Comparison of ENCODE assay signal across 14 mouse cellular contexts in genomic region chr15:63410994-63411770, GRCm38 (mm10).
"Had no signal": no experiment of that assay in that cellular context is flagged by ENCODE, and none has a peak within 500 bp of the region (broad histone marks: within the 10 kb centered on the region; RNA-seq: fewer than 3 reads in every experiment).

No protein-coding gene starts in this region.

- H3K27ac ChIP-seq: left cerebral cortex, adult 2 months; limb, embryonic 12.5 days; liver, embryonic 13.5 days; macrophage; midbrain, embryonic 15.5 days; neural tube, embryonic 13.5 days had no signal

- DNase-seq: kidney, postnatal 10 days; liver; liver, embryonic 13.5 days; liver, postnatal 0 days; right cerebral cortex, postnatal 25 days; thymus, postnatal 36 days had no signal

- H3K9me3 ChIP-seq: limb, embryonic 12.5 days; liver, embryonic 13.5 days; megakaryocyte, embryonic 14.5 days; midbrain, embryonic 15.5 days; neural tube, embryonic 13.5 days had no signal

- H3K9ac ChIP-seq: limb, embryonic 12.5 days; liver, embryonic 13.5 days; liver, postnatal 0 days; midbrain, embryonic 15.5 days; neural tube, embryonic 13.5 days had no signal

- H3K4me2 ChIP-seq: limb, embryonic 12.5 days; liver, embryonic 13.5 days; midbrain, embryonic 11.5 days; midbrain, embryonic 15.5 days; neural tube, embryonic 13.5 days had no signal

- H3K27me3 ChIP-seq: limb, embryonic 12.5 days; liver, embryonic 13.5 days; megakaryocyte, embryonic 14.5 days; midbrain, embryonic 15.5 days; neural tube, embryonic 13.5 days had no signal

- H3K4me3 ChIP-seq: left cerebral cortex, adult 2 months; limb, embryonic 12.5 days; liver, embryonic 13.5 days; megakaryocyte, embryonic 14.5 days; midbrain, embryonic 15.5 days; neural tube, embryonic 13.5 days had no signal

- ATAC-seq: intestine, postnatal 0 days; liver, postnatal 0 days; midbrain, embryonic 15.5 days had no signal

- H3K36me3 ChIP-seq: limb, embryonic 12.5 days; liver, embryonic 13.5 days; midbrain, embryonic 15.5 days; neural tube, embryonic 13.5 days had no signal

- H3K4me1 ChIP-seq: limb, embryonic 12.5 days; liver, embryonic 13.5 days; midbrain, embryonic 15.5 days; neural tube, embryonic 13.5 days had no signal
